Mouse (Mus musculus) heart, embryonic 14.5 days (tissue): Measurements from ENCODE around the gene Mctp1. TPM values are rescaled to one million over a fixed set of nuclear protein-coding genes. Genes with fewer than 3 reads are reported as not detected.

Experiments used
- ATAC-seq: fragments of 200-750 bp; cut with Nextera tagmentation; 2 replicates; pipeline ENCODE4 v1.8.0; 2017; ENCODE audit warnings: low read depth, moderate TSS enrichment; ENCODE audit not compliant: insufficient number of reproducible peaks, insufficient read depth, low FRiP score
- H3K27ac ChIP-seq, 2 experiments: fragments of 200-500 bp in 1 of 2; fragments of 300-500 bp in 1 of 2; sonication (generic) in 1 of 2; replicated peaks in 1 of 2; 2 replicates each; pipeline ENCODE4 v1.5.1; 2012 to 2014; ENCODE audit warnings: low read depth in 2 of 2, low read length in 2 of 2, control low read depth in 1 of 2, mild to moderate bottlenecking in 1 of 2, mixed read lengths in 1 of 2; ENCODE audit not compliant: control insufficient read depth in 1 of 2, insufficient read depth in 1 of 2
- H3K27me3 ChIP-seq: fragments of 300-500 bp; sonication (generic); 2 replicates; pipeline ENCODE4 v1.6.1; 2014; ENCODE audit warnings: mild to moderate bottlenecking, low read length, control low read depth; ENCODE audit not compliant: control insufficient read depth, insufficient read depth
- H3K36me3 ChIP-seq: fragments of 300-500 bp; sonication (generic); 2 replicates; pipeline ENCODE4 v1.6.1; 2014; ENCODE audit warnings: mild to moderate bottlenecking, control low read depth, low read length, mixed read lengths; ENCODE audit not compliant: control insufficient read depth, insufficient read depth
- H3K4me1 ChIP-seq, 2 experiments: fragments of 200-500 bp in 1 of 2; fragments of 300-500 bp in 1 of 2; sonication (generic) in 1 of 2; 2 replicates each; pipeline ENCODE4 v1.6.1; 2012 to 2014; ENCODE audit warnings: low read length in 2 of 2, control low read depth in 1 of 2, mixed read lengths in 1 of 2; ENCODE audit not compliant: control insufficient read depth in 2 of 2, insufficient read depth in 2 of 2
- H3K4me2 ChIP-seq: fragments of 300-500 bp; sonication (generic); 2 replicates; pipeline ENCODE4 v1.6.1; 2014; ENCODE audit warnings: mild to moderate bottlenecking, low read length
- H3K4me3 ChIP-seq, 2 experiments: fragments of 200-500 bp in 1 of 2; fragments of 300-500 bp in 1 of 2; sonication (generic) in 1 of 2; 2 replicates each; pipeline ENCODE4 v1.5.1; 2012 to 2014; ENCODE audit warnings: low read length in 2 of 2, mild to moderate bottlenecking in 2 of 2, control low read depth in 1 of 2, low read depth in 1 of 2, moderate library complexity in 1 of 2; ENCODE audit not compliant: control insufficient read depth in 1 of 2, insufficient read depth in 1 of 2
- H3K9ac ChIP-seq: fragments of 300-500 bp; sonication (generic); 2 replicates; pipeline ENCODE4 v1.6.1; 2014; ENCODE audit warnings: mild to moderate bottlenecking, low read length
- H3K9me3 ChIP-seq: fragments of 300-500 bp; sonication (generic); 2 replicates; pipeline ENCODE4 v1.6.1; 2016; ENCODE audit warnings: low read length, control low read depth; ENCODE audit not compliant: control insufficient read depth
- WGBS: fragments of 180-500 bp; shearing (Covaris S2); extraction: QIAGEN DNeasy Blood & Tissue Kit; methylation state at CpG from one replicate; pipeline ENCODE4 v1.1.7; 2014; 5-methylcytosine and 5-hydroxymethylcytosine counted together
- polyA plus RNA-seq: library from polyadenylated mRNA; unstranded; fragments of >200 nt; fragmentation: Nextera tagmentation; extraction: Ambion mirVana; gene quantifications from 2 replicates; pipeline ENCODE4 v1.2.1, GENCODE M21; 2014

The Mctp1 gene
- polyA plus RNA-seq, 1 experiment from 2014 or later: 0.45 TPM

- no peak overlapping the region for H3K4me2 ChIP-seq
- no peak for ATAC-seq
- no peaks in the 10 kb centered on the region for H3K36me3 ChIP-seq
- H3K9me3 ChIP-seq: no peaks in the 10 kb centered on the region
- no peak overlapping the region for H3K4me3 ChIP-seq
- peaks cover 0 to 3% of the 10 kb centered on the region in 2 experiments; a peak in 1 of 4 replicates for H3K4me1 ChIP-seq
- no peak overlapping the region for H3K9ac ChIP-seq
- no peaks in the 10 kb centered on the region for H3K27me3 ChIP-seq
- 83% methylated on average over 3 of the region's 3 CpGs for WGBS
- no peak overlapping the region for H3K27ac ChIP-seq
Measured at GRCm38 (mm10) chr13:76855021-76855420, 470.7 kb downstream of the Mctp1 start.

GRCm38 (mm10) chr13:76857024-76857423 is 472.7 kb downstream of the Mctp1 start:
- Histone ChIP-seq H3K4me2 (no peak overlapping the region), H3K9ac (no peak overlapping the region), H3K9me3 (no peaks in the 10 kb centered on the region), H3K4me3 (no peak overlapping the region), H3K27me3 (no peaks in the 10 kb centered on the region), H3K27ac (no peak overlapping the region), H3K4me1 (peaks cover 0 to 3% of the 10 kb centered on the region in 2 experiments; a peak in 1 of 4 replicates), H3K36me3 (no peaks in the 10 kb centered on the region)
- ATAC-seq: no peak
- 57% methylated on average over 5 of the region's 5 CpGs for WGBS

GRCm38 (mm10) chr13:76858078-76858482 is 473.7 kb downstream of the Mctp1 start:
- no peak for ATAC-seq
- H3K9me3 ChIP-seq: no peaks in the 10 kb centered on the region
- H3K4me3 ChIP-seq: no peak overlapping the region
- H3K27ac ChIP-seq: no peak overlapping the region
- H3K4me1 ChIP-seq: peaks cover 0 to 3% of the 10 kb centered on the region in 2 experiments; a peak in 1 of 4 replicates
- no peaks in the 10 kb centered on the region for H3K27me3 ChIP-seq
- WGBS: 30% methylated on average over 2 of the region's 2 CpGs
- no peaks in the 10 kb centered on the region for H3K36me3 ChIP-seq
- no peak overlapping the region for H3K9ac ChIP-seq
- H3K4me2 ChIP-seq: no peak overlapping the region

- ATAC-seq: no peak
- no peak overlapping the region for H3K27ac ChIP-seq
- H3K27me3 ChIP-seq: no peaks in the 10 kb centered on the region
- WGBS: 73% methylated on average over 3 of the region's 3 CpGs
- H3K9ac ChIP-seq: no peak overlapping the region
- H3K4me1 ChIP-seq: no peaks in the 10 kb centered on the region; a peak in 1 of 4 replicates
- H3K4me3 ChIP-seq: no peak overlapping the region
- no peak overlapping the region for H3K4me2 ChIP-seq
- H3K9me3 ChIP-seq: no peaks in the 10 kb centered on the region
- H3K36me3 ChIP-seq: no peaks in the 10 kb centered on the region
Measured at GRCm38 (mm10) chr13:76870291-76870690, 486.0 kb downstream of the Mctp1 start.

- Histone ChIP-seq H3K4me1 (no peaks in the 10 kb centered on the region), H3K27ac (no peak overlapping the region), H3K9ac (no peak overlapping the region), H3K36me3 (no peaks in the 10 kb centered on the region), H3K4me3 (no peak overlapping the region), H3K27me3 (no peaks in the 10 kb centered on the region), H3K9me3 (no peaks in the 10 kb centered on the region), H3K4me2 (no peak overlapping the region)
- ATAC-seq: no peak
- WGBS: 72% methylated on average over 8 of the region's 8 CpGs
Measured at GRCm38 (mm10) chr13:76877887-76878763, 493.8 kb downstream of the Mctp1 start.

GRCm38 (mm10) chr13:76879008-76879407 is 494.7 kb downstream of the Mctp1 start:
- Histone ChIP-seq H3K36me3 (no peaks in the 10 kb centered on the region), H3K4me1 (no peaks in the 10 kb centered on the region), H3K9ac (no peak overlapping the region), H3K9me3 (no peaks in the 10 kb centered on the region), H3K27me3 (no peaks in the 10 kb centered on the region), H3K4me2 (no peak overlapping the region), H3K4me3 (no peak overlapping the region), H3K27ac (no peak overlapping the region)
- WGBS: 56% methylated on average over 3 of the region's 3 CpGs
- ATAC-seq: no peak

GRCm38 (mm10) chr13:76884517-76885092 is 500.3 kb downstream of the Mctp1 start:
- no peaks in the 10 kb centered on the region for H3K27me3 ChIP-seq
- H3K4me3 ChIP-seq: no peak overlapping the region
- no peaks in the 10 kb centered on the region for H3K4me1 ChIP-seq
- 70% methylated on average over 8 of the region's 8 CpGs for WGBS
- no peaks in the 10 kb centered on the region for H3K9me3 ChIP-seq
- H3K9ac ChIP-seq: no peak overlapping the region
- ATAC-seq: no peak
- no peak overlapping the region for H3K27ac ChIP-seq
- no peak overlapping the region for H3K4me2 ChIP-seq
- no peaks in the 10 kb centered on the region for H3K36me3 ChIP-seq
